Mouse (Mus musculus) embryo, embryonic 9.5 days (tissue): ENCODE measurements around the gene Ermp1.
A peak's percentile ranks its signal among the peaks of the same experiment; 100 is the strongest.

Source experiments
- DNase-seq: peaks from one replicate; pipeline ENCODE4 v3.0.0-alpha.2; 2017; ENCODE audit errors: extremely low spot score

Gene Ermp1

GRCm38 (mm10) chr19:29647651-29648549, at the start of gene Ermp1:
Gene Ermp1 (minus strand): TSS chr19:29648415.
- DNase-seq: peak; percentile 94

GRCm38 (mm10) chr19:29697245-29697874, 49.1 kb upstream of the Ermp1 start, which contains the start of gene Mlana:
Gene Mlana (plus strand): TSS chr19:29697824.
- no peak for DNase-seq

GRCm38 (mm10) chr19:29696840-29697239, 48.6 kb upstream of the Ermp1 start:
- DNase-seq: no peak

GRCm38 (mm10) chr19:29696309-29696708, 48.1 kb upstream of the Ermp1 start:
- no peak for DNase-seq

- DNase-seq: no peak
Observed at GRCm38 (mm10) chr19:29695071-29695470, 46.9 kb upstream of the Ermp1 start.

- DNase-seq: peak; percentile 67
Observed at GRCm38 (mm10) chr19:29683844-29684540, 35.8 kb upstream of the Ermp1 start.

GRCm38 (mm10) chr19:29680182-29681152, 32.3 kb upstream of the Ermp1 start:
- no peak for DNase-seq

GRCm38 (mm10) chr19:29678181-29678778, 30.1 kb upstream of the Ermp1 start:
- no peak for DNase-seq

GRCm38 (mm10) chr19:29676479-29677193, 28.4 kb upstream of the Ermp1 start:
- DNase-seq: no peak

- DNase-seq: no peak
Observed at GRCm38 (mm10) chr19:29675562-29676078, 27.4 kb upstream of the Ermp1 start.

- DNase-seq: no peak
Observed at GRCm38 (mm10) chr19:29674946-29675345, 26.7 kb upstream of the Ermp1 start.

GRCm38 (mm10) chr19:29672660-29673059, 24.4 kb upstream of the Ermp1 start:
- DNase-seq: no peak

- DNase-seq: no peak
Observed at GRCm38 (mm10) chr19:29671160-29671559, 22.9 kb upstream of the Ermp1 start.

- no peak for DNase-seq
Observed at GRCm38 (mm10) chr19:29670247-29670646, 22.0 kb upstream of the Ermp1 start.

- DNase-seq: no peak
Observed at GRCm38 (mm10) chr19:29668135-29668534, 19.9 kb upstream of the Ermp1 start.

- no peak for DNase-seq
Observed at GRCm38 (mm10) chr19:29666965-29667594, 18.9 kb upstream of the Ermp1 start.

GRCm38 (mm10) chr19:29666164-29666563, 17.9 kb upstream of the Ermp1 start:
- no peak for DNase-seq

- DNase-seq: no peak
Observed at GRCm38 (mm10) chr19:29664934-29665333, 16.7 kb upstream of the Ermp1 start.

- no peak for DNase-seq
Observed at GRCm38 (mm10) chr19:29663780-29664179, 15.6 kb upstream of the Ermp1 start.
